Mouse (Mus musculus) large intestine, adult 2 months (tissue): ENCODE results near the gene Gm26727. TPM values are rescaled to one million over a fixed set of nuclear protein-coding genes. Genes with fewer than 3 reads are reported as not detected.
"Not testable (repeated sequence)": the region's sequence is repeated elsewhere in the genome, so short reads cannot be mapped to it uniquely, and the experiment has no call there.

Experiments used
- DNase-seq: peaks from one replicate; pipeline ENCODE4 v3.0.0-alpha.2; 2012; ENCODE audit warnings: low read depth, low spot score
- WGBS: fragments of 180-500 bp; shearing (Covaris S2); methylation state at CpG from one replicate; pipeline ENCODE4 v1.1.7; 2018; 5-methylcytosine and 5-hydroxymethylcytosine counted together
- polyA plus RNA-seq: library from polyadenylated mRNA; depleted of rRNA; stranded (reverse); fragments of >200 nt; gene quantifications from 2 replicates; pipeline ENCODE4 v1.2.3, GENCODE M21; 2012; rRNA removed

Gm26727 gene
- polyA plus RNA-seq = not detected in 2 replicates

DNA sequence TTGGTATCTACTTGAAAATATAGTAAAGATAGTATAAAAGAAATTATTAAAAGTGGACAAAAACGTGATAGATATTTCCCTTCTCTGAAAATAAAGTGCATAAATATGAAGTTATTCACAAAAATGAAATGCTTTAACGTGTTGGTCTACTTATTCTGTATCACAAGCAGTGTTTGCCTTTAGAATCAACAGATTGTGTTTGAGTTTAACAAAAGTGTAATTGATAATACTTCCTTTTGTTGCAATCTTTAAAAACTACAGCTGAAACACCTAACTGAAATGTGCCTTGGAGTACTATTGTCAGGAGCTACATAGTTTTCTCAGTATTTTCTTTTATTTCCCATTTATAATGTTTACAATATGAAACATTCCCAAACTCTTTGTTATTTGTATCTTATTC lies at the start of gene Gm26727:
Gene Gm26727, minus strand, starts transcription at position 101 of the 400 bp plus-strand sequence.
- 38% methylated on average over 2 of the region's 2 CpGs for WGBS
- no peak for DNase-seq

DNA sequence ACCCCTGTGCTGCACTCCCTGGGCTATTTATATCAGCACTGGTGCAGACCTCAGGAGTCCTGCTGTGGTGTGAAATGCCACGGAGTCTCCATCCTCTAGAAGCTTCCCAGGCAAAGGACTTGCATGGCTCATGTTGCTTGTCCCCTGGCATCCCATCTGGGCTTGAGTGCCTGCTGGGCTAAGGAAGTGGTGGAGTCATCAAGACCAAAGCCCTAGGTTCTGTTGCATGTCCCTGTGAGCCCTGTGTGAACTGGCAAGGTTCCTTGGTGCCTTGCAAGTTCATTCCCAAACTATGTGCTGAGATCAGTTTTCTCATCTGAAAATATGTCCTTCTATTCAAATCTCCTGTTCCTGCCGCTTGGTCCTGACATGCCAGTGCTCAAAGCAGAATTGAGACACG lies 48.1 kb upstream of the Gm26727 start:
- no peak for DNase-seq
- WGBS = 63% methylated on average over 3 of the region's 3 CpGs

DNA sequence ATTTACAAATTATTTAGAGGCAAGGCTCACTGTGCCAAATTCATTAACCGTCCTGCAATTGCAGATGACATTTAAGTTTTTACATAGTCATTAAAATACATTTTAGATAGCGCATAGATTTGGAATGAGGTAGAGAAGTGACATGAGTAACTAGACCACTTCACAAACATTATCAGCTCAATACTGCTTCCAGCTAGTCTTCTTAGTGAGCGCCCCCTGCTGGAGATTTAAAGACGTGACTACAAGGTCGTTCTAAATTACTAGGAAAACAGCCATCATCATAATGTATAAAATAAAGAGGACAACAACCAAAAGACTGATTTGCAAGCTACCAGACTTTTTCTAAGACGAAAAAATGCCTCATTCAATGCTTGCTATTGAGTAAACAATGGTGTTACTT lies 44.8 kb upstream of the Gm26727 start:
- DNase-seq = no peak
- 15% methylated on average over 6 of the region's 6 CpGs for WGBS

GRCm38 (mm10) chr2:67470030-67470429 lies 37.0 kb upstream of the Gm26727 start:
- WGBS = 70% methylated on average over 5 of the region's 5 CpGs

GRCm38 (mm10) chr2:67467036-67467435 lies 34.1 kb upstream of the Gm26727 start:
- no peak for DNase-seq
- 83% methylated on average over 7 of the region's 7 CpGs for WGBS

More at GRCm38 (mm10) chr2:67470030-67470429, 37.0 kb upstream of the Gm26727 start:
- not testable (repeated sequence) for DNase-seq

- no peak for DNase-seq
- WGBS = 84% methylated on average over 3 of the region's 3 CpGs
Observed at GRCm38 (mm10) chr2:67460857-67461256, 27.9 kb upstream of the Gm26727 start.

DNA sequence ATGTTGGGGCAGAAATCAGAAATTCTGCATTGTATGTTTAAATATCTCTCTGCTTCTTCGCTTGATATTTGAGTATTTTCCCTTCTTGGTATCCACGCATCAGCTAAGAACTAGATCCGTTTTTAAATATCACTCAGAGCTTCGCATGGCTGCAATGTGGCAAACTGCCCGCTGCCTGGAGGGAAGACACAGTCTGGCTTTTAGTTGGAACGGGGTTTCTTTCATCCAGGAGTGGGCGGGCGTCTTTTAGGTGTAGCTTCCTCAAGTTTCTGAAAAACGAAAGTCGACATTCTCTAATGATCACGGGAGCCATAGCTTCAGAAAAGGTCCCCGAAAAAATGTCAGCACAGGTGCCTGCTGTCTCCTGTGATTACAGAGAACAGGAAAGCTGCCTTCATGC lies 14.2 kb upstream of the Gm26727 start:
- DNase-seq = no peak
- 69% methylated on average over 12 of the region's 12 CpGs for WGBS

- no peak for DNase-seq
- WGBS = 76% methylated on average over 1 of the region's 1 CpGs
Observed at GRCm38 (mm10) chr2:67446772-67447171, 13.8 kb upstream of the Gm26727 start.

DNA sequence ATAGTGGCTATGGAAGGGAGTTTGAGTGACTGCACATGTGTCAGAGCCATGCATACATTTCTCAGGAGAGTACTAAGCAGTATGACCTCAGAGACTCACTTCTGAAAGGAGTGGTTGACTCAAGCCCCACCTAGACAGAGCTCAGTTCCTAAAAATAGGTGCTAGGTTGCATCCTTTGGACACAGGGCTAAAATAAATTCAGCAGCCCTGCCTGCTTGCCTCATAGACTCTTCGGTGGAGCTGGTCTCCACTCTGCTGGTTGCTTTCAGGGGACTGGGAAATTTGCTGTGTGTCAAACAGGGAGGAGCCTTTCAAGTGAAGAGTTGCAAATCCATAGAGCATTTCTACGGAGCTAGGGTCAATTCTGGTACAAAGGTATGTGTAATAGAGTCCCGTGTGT lies 12.8 kb upstream of the Gm26727 start, which contains the start of gene Xirp2:
Gene Xirp2, plus strand, starts transcription at position 223 of the 400 bp plus-strand sequence.
- no peak for DNase-seq
- WGBS = 49% methylated on average over 3 of the region's 3 CpGs

DNA sequence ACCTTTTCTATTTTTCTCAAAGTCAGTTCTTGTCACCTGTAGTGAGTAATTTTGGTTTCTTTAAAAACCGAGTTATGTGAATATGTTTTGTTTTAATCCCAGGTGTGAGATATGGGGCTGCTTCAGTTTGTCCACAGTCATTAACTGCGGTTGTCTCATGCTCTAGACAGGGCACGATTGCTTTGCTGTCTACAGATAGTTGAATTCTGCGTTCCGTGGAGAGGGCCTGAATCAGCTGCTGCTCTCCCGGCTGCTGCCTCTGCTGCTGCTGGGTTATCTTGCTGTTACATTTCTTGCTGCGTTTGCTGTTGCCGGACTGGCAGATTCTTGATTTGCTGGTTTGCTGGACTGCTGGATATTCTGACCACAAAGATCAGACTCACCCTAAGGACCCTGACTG lies 5.3 kb upstream of the Gm26727 start:
- no peak for DNase-seq
- 86% methylated on average over 8 of the region's 8 CpGs for WGBS

- DNase-seq = no peak
- WGBS = 70% methylated on average over 1 of the region's 1 CpGs
Observed at GRCm38 (mm10) chr2:67422799-67423198, 10.2 kb downstream of the Gm26727 start.

GRCm38 (mm10) chr2:67420853-67421252 lies 12.1 kb downstream of the Gm26727 start:
- DNase-seq = no peak

- WGBS = no CpG with 5 or more reads among the region's 1 CpGs
Observed at GRCm38 (mm10) chr2:67413425-67413824, 19.6 kb downstream of the Gm26727 start, which contains the start of gene Gm21830. TSS of gene Gm21830 (plus strand) at chr2:67413725.

More at GRCm38 (mm10) chr2:67413425-67413824, 19.6 kb downstream of the Gm26727 start, which contains the start of gene Gm21830:
- DNase-seq = not testable (repeated sequence)

Other genes with a start within 250 kb of the Gm26727 start
- not detected in 2 replicates for gene Gm21830, start 19.5 kb downstream of the Gm26727 start, polyA plus RNA-seq
- gene Xirp2, start 12.8 kb upstream of the Gm26727 start, polyA plus RNA-seq = not detected in 2 replicates
- gene B3galt1, start 132.7 kb upstream of the Gm26727 start, polyA plus RNA-seq = 0.12 and 0.22 TPM in 2 replicates